Mouse (Mus musculus): Measurements from ENCODE around the gene 6430628N08Rik. TPM values are rescaled to one million over a fixed set of nuclear protein-coding genes. Genes with fewer than 3 reads are reported as not detected.
A peak's percentile ranks its signal among the peaks of the same experiment; 100 is the strongest.

6430628N08Rik gene
- polyA plus RNA-seq, 1 experiment from 2014 or later, result not detected

- ATAC-seq (ENCODE audit: low read depth), result peak; percentile 39; the same call in 1 of the 2 replicates
- WGBS, result 3% methylated on average over 11 of the region's 11 CpGs
- no peaks in the 10 kb centered on the region for H3K27me3 ChIP-seq (ENCODE audit: control insufficient read depth, insufficient read depth, low read length)
- H3K4me2 ChIP-seq (ENCODE audit: low read depth, low read length), result peak overlapping the region; percentile 14; the same call in 1 of the 2 replicates
- 0 out of 2 replicates have a peak, but pooled peaks cover 3% of the 10 kb centered on the region for H3K36me3 ChIP-seq (ENCODE audit: control insufficient read depth, insufficient read depth, low read length)
- peaks cover 9% of the 10 kb centered on the region; the same call in 1 of the 2 replicates for H3K4me1 ChIP-seq (ENCODE audit: control insufficient read depth, insufficient read depth, low read length)
- peak overlapping the region; percentile 37; the same call in 1 of the 2 replicates for H3K9ac ChIP-seq (replicated peaks; ENCODE audit: low read depth, low read length)
- H3K4me3 ChIP-seq (ENCODE audit: low read depth, low read length), result no peak overlapping the region
- H3K27ac ChIP-seq (ENCODE audit: low read depth, low read length), result no peak overlapping the region
- no peaks in the 10 kb centered on the region for H3K9me3 ChIP-seq (ENCODE audit: control insufficient read depth, low read length)
Measured at GRCm38 (mm10) chr4:115878216-115878678, 12.2 kb upstream of the 6430628N08Rik start.

- Histone ChIP-seq H3K36me3 (ENCODE audit: control insufficient read depth, insufficient read depth, low read length) (no peaks in the 10 kb centered on the region), H3K27ac (ENCODE audit: low read depth, low read length) (no peak overlapping the region), H3K9me3 (ENCODE audit: control insufficient read depth, low read length) (no peaks in the 10 kb centered on the region), H3K4me3 (ENCODE audit: low read depth, low read length) (no peak overlapping the region), H3K4me2 (ENCODE audit: low read depth, low read length) (no peak overlapping the region), H3K4me1 (ENCODE audit: control insufficient read depth, insufficient read depth, low read length) (peaks cover 9% of the 10 kb centered on the region; the same call in 1 of the 2 replicates), H3K27me3 (ENCODE audit: control insufficient read depth, insufficient read depth, low read length) (no peaks in the 10 kb centered on the region), H3K9ac (replicated peaks; ENCODE audit: low read depth, low read length) (no peak overlapping the region)
- WGBS, result 41% methylated on average over 9 of the region's 9 CpGs
- ATAC-seq (ENCODE audit: low read depth), result no peak
Measured at GRCm38 (mm10) chr4:115878828-115879227, 11.6 kb upstream of the 6430628N08Rik start.

- H3K4me2 ChIP-seq (ENCODE audit: low read depth, low read length), result no peak overlapping the region
- peak; percentile 38; the same call in 1 of the 2 replicates for ATAC-seq (ENCODE audit: low read depth)
- no peaks in the 10 kb centered on the region for H3K36me3 ChIP-seq (ENCODE audit: control insufficient read depth, insufficient read depth, low read length)
- no peak overlapping the region for H3K4me3 ChIP-seq (ENCODE audit: low read depth, low read length)
- 5% methylated on average over 1 of the region's 1 CpGs for WGBS
- H3K27me3 ChIP-seq (ENCODE audit: control insufficient read depth, insufficient read depth, low read length), result no peaks in the 10 kb centered on the region
- H3K9me3 ChIP-seq (ENCODE audit: control insufficient read depth, low read length), result no peaks in the 10 kb centered on the region
- peaks cover 9% of the 10 kb centered on the region; the same call in 1 of the 2 replicates for H3K4me1 ChIP-seq (ENCODE audit: control insufficient read depth, insufficient read depth, low read length)
- no peak overlapping the region for H3K9ac ChIP-seq (replicated peaks; ENCODE audit: low read depth, low read length)
- no peak overlapping the region for H3K27ac ChIP-seq (ENCODE audit: low read depth, low read length)
Measured at GRCm38 (mm10) chr4:115881183-115881582, 9.3 kb upstream of the 6430628N08Rik start.

DNA sequence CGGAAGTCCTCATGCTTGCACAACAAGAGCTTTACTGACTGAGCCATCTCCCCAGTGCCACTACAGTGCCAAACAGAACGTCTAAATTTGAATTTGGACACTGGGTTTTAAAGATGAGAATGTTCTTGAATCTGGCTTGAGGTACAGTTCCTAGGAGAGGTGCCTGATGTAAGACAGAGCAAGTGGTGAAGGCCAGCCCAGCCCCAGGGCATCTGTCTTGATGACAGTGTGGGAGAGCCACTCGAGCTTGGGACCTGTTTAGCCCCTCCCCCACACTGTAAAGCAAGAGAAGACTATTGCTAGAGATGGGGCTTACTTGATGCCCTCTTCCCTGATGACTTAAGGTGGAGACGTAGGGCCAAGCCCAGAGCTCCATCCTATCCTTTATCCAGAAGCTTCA lies 8.3 kb upstream of the 6430628N08Rik start:
- Histone ChIP-seq H3K27ac (ENCODE audit: low read depth, low read length) (no peak overlapping the region), H3K9ac (replicated peaks; ENCODE audit: low read depth, low read length) (no peak overlapping the region), H3K4me2 (ENCODE audit: low read depth, low read length) (no peak overlapping the region), H3K4me1 (ENCODE audit: control insufficient read depth, insufficient read depth, low read length) (peaks cover 9% of the 10 kb centered on the region; the same call in 1 of the 2 replicates), H3K4me3 (ENCODE audit: low read depth, low read length) (no peak overlapping the region), H3K36me3 (ENCODE audit: control insufficient read depth, insufficient read depth, low read length) (no peaks in the 10 kb centered on the region), H3K9me3 (ENCODE audit: control insufficient read depth, low read length) (no peaks in the 10 kb centered on the region), H3K27me3 (ENCODE audit: control insufficient read depth, insufficient read depth, low read length) (no peaks in the 10 kb centered on the region)
- no peak for ATAC-seq (ENCODE audit: low read depth)
- WGBS, result 62% methylated on average over 4 of the region's 4 CpGs

DNA sequence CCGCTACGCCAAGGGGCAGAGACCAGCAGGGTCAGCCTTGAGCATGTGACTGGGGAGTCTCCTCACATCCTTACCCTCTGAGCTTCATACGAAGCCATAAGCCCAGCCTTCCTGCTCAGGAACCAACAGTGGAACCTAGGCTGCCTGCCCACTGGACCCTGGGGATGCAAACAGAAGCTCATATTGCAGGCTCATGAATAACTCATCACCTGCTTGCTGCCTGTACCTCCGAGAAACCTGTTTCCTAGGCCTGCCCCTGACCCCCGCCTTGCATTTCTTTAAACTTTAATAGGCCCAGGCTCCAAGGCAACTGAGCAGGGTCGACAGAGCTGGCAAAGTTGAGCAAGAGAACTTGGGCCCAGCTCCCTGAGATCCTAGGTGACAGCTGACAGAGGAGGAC lies 6.4 kb upstream of the 6430628N08Rik start, which contains the start of gene Kncn:
Gene Kncn, plus strand, starts transcription at position 379 of the 400 bp plus-strand sequence.
- no peak within 1 kb of the TSS for H3K4me2 ChIP-seq (ENCODE audit: low read depth, low read length)
- WGBS, result 72% methylated on average over 6 of the region's 6 CpGs
- no peak for ATAC-seq (ENCODE audit: low read depth)
- H3K9me3 ChIP-seq (ENCODE audit: control insufficient read depth, low read length), result no peaks in the 10 kb centered on the region
- no peaks in the 10 kb centered on the region for H3K36me3 ChIP-seq (ENCODE audit: control insufficient read depth, insufficient read depth, low read length)
- H3K4me3 ChIP-seq (ENCODE audit: low read depth, low read length), result no peak within 1 kb of the TSS
- H3K27me3 ChIP-seq (ENCODE audit: control insufficient read depth, insufficient read depth, low read length), result no peaks in the 10 kb centered on the region
- H3K9ac ChIP-seq (replicated peaks; ENCODE audit: low read depth, low read length), result no peak within 1 kb of the TSS
- H3K27ac ChIP-seq (ENCODE audit: low read depth, low read length), result no peak within 1 kb of the TSS
- no peaks in the 10 kb centered on the region; the same call in 1 of the 2 replicates for H3K4me1 ChIP-seq (ENCODE audit: control insufficient read depth, insufficient read depth, low read length)

- Histone ChIP-seq H3K4me3 (ENCODE audit: low read depth, low read length) (no peak overlapping the region), H3K36me3 (ENCODE audit: control insufficient read depth, insufficient read depth, low read length) (no peaks in the 10 kb centered on the region), H3K9ac (replicated peaks; ENCODE audit: low read depth, low read length) (no peak overlapping the region), H3K9me3 (ENCODE audit: control insufficient read depth, low read length) (no peaks in the 10 kb centered on the region), H3K27me3 (ENCODE audit: control insufficient read depth, insufficient read depth, low read length) (peaks cover 11% of the 10 kb centered on the region), H3K27ac (ENCODE audit: low read depth, low read length) (0 out of 2 replicates have a peak overlapping the region, but pooled peaks have one; percentile 28), H3K4me1 (ENCODE audit: control insufficient read depth, insufficient read depth, low read length) (no peaks in the 10 kb centered on the region; the same call in 1 of the 2 replicates), H3K4me2 (ENCODE audit: low read depth, low read length) (no peak overlapping the region)
- peak; percentile 64 for ATAC-seq (ENCODE audit: low read depth)
- 69% methylated on average over 3 of the region's 3 CpGs for WGBS
Measured at GRCm38 (mm10) chr4:115885846-115886245, 4.6 kb upstream of the 6430628N08Rik start.

DNA sequence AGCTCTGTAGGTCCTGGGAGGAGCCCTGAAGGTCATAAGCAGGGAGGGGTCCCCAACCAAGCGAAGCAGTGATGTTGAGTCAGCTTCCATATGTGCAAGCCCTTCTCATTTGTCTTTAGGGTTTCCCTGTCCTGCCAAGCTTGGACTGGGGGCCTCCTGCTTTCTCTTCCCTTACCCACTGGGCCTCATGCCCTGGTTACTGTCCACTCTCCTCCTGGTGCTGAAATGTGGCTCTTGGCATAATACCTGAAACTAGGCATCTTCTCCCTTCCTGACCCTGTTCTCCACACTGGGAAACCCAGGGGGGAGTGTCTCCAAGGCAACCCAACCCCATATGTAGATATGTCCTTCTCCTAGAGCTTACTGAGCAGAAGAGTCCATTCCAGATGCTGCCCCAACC lies 3.6 kb upstream of the 6430628N08Rik start:
- no peak for ATAC-seq (ENCODE audit: low read depth)
- WGBS, result 20% methylated on average over 1 of the region's 1 CpGs

GRCm38 (mm10) chr4:115890066-115890465 lies 399 bp upstream of the 6430628N08Rik start:
- H3K4me3 ChIP-seq (ENCODE audit: low read depth, low read length), result peak overlapping the region; percentile 16
- no peaks in the 10 kb centered on the region for H3K36me3 ChIP-seq (ENCODE audit: control insufficient read depth, insufficient read depth, low read length)
- H3K4me1 ChIP-seq (ENCODE audit: control insufficient read depth, insufficient read depth, low read length), result no peaks in the 10 kb centered on the region
- no peaks in the 10 kb centered on the region for H3K9me3 ChIP-seq (ENCODE audit: control insufficient read depth, low read length)
- H3K9ac ChIP-seq (replicated peaks; ENCODE audit: low read depth, low read length), result peak overlapping the region; percentile 32; the same call in 1 of the 2 replicates
- no peak for ATAC-seq (ENCODE audit: low read depth)
- H3K4me2 ChIP-seq (ENCODE audit: low read depth, low read length), result peak overlapping the region; percentile 43; the same call in 1 of the 2 replicates
- peaks cover 11% of the 10 kb centered on the region for H3K27me3 ChIP-seq (ENCODE audit: control insufficient read depth, insufficient read depth, low read length)
- no peak overlapping the region for H3K27ac ChIP-seq (ENCODE audit: low read depth, low read length)
- WGBS, result 5% methylated on average over 6 of the region's 6 CpGs

More for the DNA sequence above, 3.6 kb upstream of the 6430628N08Rik start:
- Histone ChIP-seq H3K4me3 (ENCODE audit: low read depth, low read length) (no peak overlapping the region), H3K4me2 (ENCODE audit: low read depth, low read length) (no peak overlapping the region), H3K36me3 (ENCODE audit: control insufficient read depth, insufficient read depth, low read length) (no peaks in the 10 kb centered on the region), H3K9ac (replicated peaks; ENCODE audit: low read depth, low read length) (no peak overlapping the region), H3K27ac (ENCODE audit: low read depth, low read length) (no peak overlapping the region), H3K4me1 (ENCODE audit: control insufficient read depth, insufficient read depth, low read length) (no peaks in the 10 kb centered on the region), H3K9me3 (ENCODE audit: control insufficient read depth, low read length) (no peaks in the 10 kb centered on the region), H3K27me3 (ENCODE audit: control insufficient read depth, insufficient read depth, low read length) (peaks cover 11% of the 10 kb centered on the region)

GRCm38 (mm10) chr4:115894281-115894680 lies 3.8 kb downstream of the 6430628N08Rik start:
- ATAC-seq (ENCODE audit: low read depth), result no peak
- WGBS, result 14% methylated on average over 3 of the region's 3 CpGs
- Histone ChIP-seq H3K9me3 (ENCODE audit: control insufficient read depth, low read length) (no peaks in the 10 kb centered on the region), H3K36me3 (ENCODE audit: control insufficient read depth, insufficient read depth, low read length) (no peaks in the 10 kb centered on the region), H3K9ac (replicated peaks; ENCODE audit: low read depth, low read length) (no peak overlapping the region), H3K4me3 (ENCODE audit: low read depth, low read length) (no peak overlapping the region), H3K27me3 (ENCODE audit: control insufficient read depth, insufficient read depth, low read length) (peaks cover 43% of the 10 kb centered on the region), H3K4me1 (ENCODE audit: control insufficient read depth, insufficient read depth, low read length) (peaks cover 8% of the 10 kb centered on the region; the same call in 1 of the 2 replicates), H3K27ac (ENCODE audit: low read depth, low read length) (no peak overlapping the region), H3K4me2 (ENCODE audit: low read depth, low read length) (no peak overlapping the region)

Data from neural tube, embryonic 14.5 days (tissue).